Mouse (Mus musculus) limb, embryonic 11.5 days (tissue): ENCODE data around the gene Mmp24. TPM values are rescaled to one million over a fixed set of nuclear protein-coding genes. Genes with fewer than 3 reads are reported as not detected.

ENCODE experiments used
- ATAC-seq: fragments of 200-750 bp; cut with Nextera tagmentation; 2 replicates; pipeline ENCODE4 v1.8.0; 2017; ENCODE audit warnings: low read depth; ENCODE audit not compliant: insufficient number of reproducible peaks, low FRiP score, low TSS enrichment
- DNase-seq: peaks from one replicate; pipeline ENCODE4 v3.0.0-alpha.2; 2015; ENCODE audit warnings: low spot score
- H3K27ac ChIP-seq: fragments of 300-500 bp; sonication (generic); replicated peaks from 2 replicates; pipeline ENCODE4 v1.5.1; 2014; ENCODE audit warnings: low read depth, mild to moderate bottlenecking, low read length
- H3K27me3 ChIP-seq: fragments of 300-500 bp; sonication (generic); 2 replicates; pipeline ENCODE4 v1.6.1; 2014; ENCODE audit warnings: mild to moderate bottlenecking, low read length, mixed read lengths; ENCODE audit not compliant: control insufficient read depth, insufficient read depth
- H3K36me3 ChIP-seq: fragments of 300-500 bp; sonication (generic); 2 replicates; pipeline ENCODE4 v1.6.1; 2014; ENCODE audit warnings: mild to moderate bottlenecking, low read length, moderate library complexity, mixed read lengths; ENCODE audit not compliant: control insufficient read depth, insufficient read depth
- H3K4me1 ChIP-seq: fragments of 300-500 bp; sonication (generic); 2 replicates; pipeline ENCODE4 v1.6.1; 2014; ENCODE audit warnings: low read length, mixed read lengths; ENCODE audit not compliant: control insufficient read depth, insufficient read depth
- H3K4me2 ChIP-seq: fragments of 300-500 bp; sonication (generic); 2 replicates; pipeline ENCODE4 v1.6.1; 2014; ENCODE audit warnings: low read depth, mild to moderate bottlenecking, moderate library complexity; ENCODE audit not compliant: severe bottlenecking
- H3K4me3 ChIP-seq: fragments of 300-500 bp; sonication (generic); 2 replicates; pipeline ENCODE4 v1.5.1; 2014; ENCODE audit warnings: low read depth, low read length
- H3K9ac ChIP-seq: fragments of 300-500 bp; sonication (generic); 2 replicates; pipeline ENCODE4 v1.6.1; 2014; ENCODE audit warnings: mild to moderate bottlenecking, low read length
- H3K9me3 ChIP-seq: fragments of 300-500 bp; sonication (generic); 2 replicates; pipeline ENCODE4 v1.6.1; 2016; ENCODE audit warnings: low read length; ENCODE audit not compliant: control insufficient read depth
- WGBS: fragments of 180-500 bp; shearing (Covaris S2); extraction: QIAGEN DNeasy Blood & Tissue Kit; methylation state at CpG from one replicate; pipeline ENCODE4 v1.1.7; 2014; 5-methylcytosine and 5-hydroxymethylcytosine counted together
- polyA plus RNA-seq: library from polyadenylated mRNA; unstranded; fragments of >200 nt; fragmentation: Nextera tagmentation; extraction: Ambion mirVana; gene quantifications from 2 replicates; pipeline ENCODE4 v1.2.1, GENCODE M21; 2014

Mmp24 gene
- polyA plus RNA-seq, 1 experiment from 2014 or later, result not detected

GRCm38 (mm10) chr2:155737803-155738202 lies 37.3 kb upstream of the Mmp24 start:
- Histone ChIP-seq H3K27ac (no peak overlapping the region), H3K9ac (no peak overlapping the region), H3K36me3 (no peaks in the 10 kb centered on the region), H3K27me3 (no peaks in the 10 kb centered on the region), H3K4me2 (no peak overlapping the region), H3K4me3 (no peak overlapping the region), H3K4me1 (no peaks in the 10 kb centered on the region), H3K9me3 (no peaks in the 10 kb centered on the region)
- no peak for DNase-seq
- ATAC-seq, result no peak
- 79% methylated on average over 9 of the region's 9 CpGs for WGBS

GRCm38 (mm10) chr2:155742211-155742610 lies 32.9 kb upstream of the Mmp24 start:
- Histone ChIP-seq H3K9ac (no peak overlapping the region), H3K27me3 (no peaks in the 10 kb centered on the region), H3K9me3 (no peaks in the 10 kb centered on the region), H3K4me3 (no peak overlapping the region), H3K4me1 (no peaks in the 10 kb centered on the region), H3K4me2 (no peak overlapping the region), H3K36me3 (no peaks in the 10 kb centered on the region), H3K27ac (no peak overlapping the region)
- DNase-seq (no peak), ATAC-seq (no peak)
- 87% methylated on average over 11 of the region's 11 CpGs for WGBS

- ATAC-seq (no peak), DNase-seq (no peak)
- no peaks in the 10 kb centered on the region for H3K36me3 ChIP-seq
- no peak overlapping the region for H3K4me2 ChIP-seq
- H3K4me3 ChIP-seq, result no peak overlapping the region
- 86% methylated on average over 12 of the region's 12 CpGs for WGBS
- no peaks in the 10 kb centered on the region for H3K27me3 ChIP-seq
- no peaks in the 10 kb centered on the region for H3K9me3 ChIP-seq
- no peaks in the 10 kb centered on the region for H3K4me1 ChIP-seq
- no peak overlapping the region for H3K9ac ChIP-seq
- H3K27ac ChIP-seq, result no peak overlapping the region
These were observed 32.2 kb upstream of the Mmp24 start for GRCm38 (mm10) chr2:155742931-155743337.

- Histone ChIP-seq H3K27ac (no peak overlapping the region), H3K4me3 (no peak overlapping the region), H3K9ac (no peak overlapping the region), H3K9me3 (no peaks in the 10 kb centered on the region), H3K4me2 (no peak overlapping the region), H3K36me3 (no peaks in the 10 kb centered on the region), H3K4me1 (no peaks in the 10 kb centered on the region), H3K27me3 (no peaks in the 10 kb centered on the region)
- ATAC-seq, result no peak
- DNase-seq, result no peak
- WGBS, result 89% methylated on average over 9 of the region's 9 CpGs
These were observed 31.8 kb upstream of the Mmp24 start for GRCm38 (mm10) chr2:155743351-155743750.

- no peak overlapping the region for H3K27ac ChIP-seq
- ATAC-seq (no peak), DNase-seq (no peak)
- H3K4me1 ChIP-seq, result no peaks in the 10 kb centered on the region
- no peak overlapping the region for H3K4me2 ChIP-seq
- no peaks in the 10 kb centered on the region for H3K27me3 ChIP-seq
- H3K4me3 ChIP-seq, result no peak overlapping the region
- WGBS, result 58% methylated on average over 3 of the region's 3 CpGs
- H3K9ac ChIP-seq, result no peak overlapping the region
- H3K9me3 ChIP-seq, result no peaks in the 10 kb centered on the region
- H3K36me3 ChIP-seq, result no peaks in the 10 kb centered on the region
These were observed 29.7 kb upstream of the Mmp24 start for GRCm38 (mm10) chr2:155745487-155745886.

GRCm38 (mm10) chr2:155749394-155749793 lies 25.7 kb upstream of the Mmp24 start:
- H3K4me2 ChIP-seq, result no peak overlapping the region
- H3K4me3 ChIP-seq, result no peak overlapping the region
- no peak overlapping the region for H3K27ac ChIP-seq
- ATAC-seq (no peak), DNase-seq (no peak)
- WGBS, result 88% methylated on average over 4 of the region's 4 CpGs
- no peaks in the 10 kb centered on the region for H3K4me1 ChIP-seq
- H3K36me3 ChIP-seq, result no peaks in the 10 kb centered on the region
- H3K9ac ChIP-seq, result no peak overlapping the region
- no peaks in the 10 kb centered on the region for H3K9me3 ChIP-seq
- no peaks in the 10 kb centered on the region for H3K27me3 ChIP-seq

GRCm38 (mm10) chr2:155751014-155751786 lies 23.9 kb upstream of the Mmp24 start, which contains the start of gene Procr:
Procr (plus strand) TSS chr2:155751117.
- H3K36me3 ChIP-seq, result no peaks in the 10 kb centered on the region
- no peaks in the 10 kb centered on the region for H3K27me3 ChIP-seq
- no peaks in the 10 kb centered on the region for H3K4me1 ChIP-seq
- H3K4me2 ChIP-seq, result peak within 1 kb of the TSS; percentile 75
- peak within 1 kb of the TSS; percentile 38 for H3K9ac ChIP-seq
- DNase-seq (peak; percentile 61), ATAC-seq (peak; percentile 9; the same call in 1 of the 2 replicates)
- WGBS, result 2% methylated on average over 25 of the region's 25 CpGs
- no peak within 1 kb of the TSS for H3K27ac ChIP-seq
- peak within 1 kb of the TSS; percentile 35 for H3K4me3 ChIP-seq
- H3K9me3 ChIP-seq, result no peaks in the 10 kb centered on the region

GRCm38 (mm10) chr2:155755746-155756145 lies 19.4 kb upstream of the Mmp24 start:
- Histone ChIP-seq H3K4me2 (no peak overlapping the region), H3K27me3 (no peaks in the 10 kb centered on the region), H3K9me3 (no peaks in the 10 kb centered on the region), H3K36me3 (no peaks in the 10 kb centered on the region), H3K4me1 (no peaks in the 10 kb centered on the region), H3K27ac (no peak overlapping the region), H3K9ac (no peak overlapping the region), H3K4me3 (no peak overlapping the region)
- 0% methylated on average over 1 of the region's 1 CpGs for WGBS
- DNase-seq (peak; percentile 60), ATAC-seq (no peak)
